Mouse (Mus musculus): ENCODE data around the gene Erf.

- TF ChIP-seq CTCF (conservative IDR thresholded peaks at IDR 0.05; ENCODE audit: insufficient read depth, insufficient read length, low read depth, low read length) (no peak), POLR2A (IDR thresholded peaks at IDR 0.05; ENCODE audit: low read depth, low read length) (no peak)
Measured at GRCm38 (mm10) chr7:25243361-25243760, 7.2 kb downstream of the Erf start.

Measured in kidney, adult 2 months (tissue).